Mouse (Mus musculus) kidney, postnatal 10 days (tissue): ENCODE data around the gene Spag4.
A peak's percentile ranks its signal among the peaks of the same experiment; 100 is the strongest.

ENCODE experiments used
- DNase-seq: peaks from one replicate; pipeline ENCODE4 v3.0.0; 2021; ENCODE audit warnings: mixed read lengths

The Spag4 gene

GRCm38 (mm10) chr2:156065099-156066041, at the start of gene Spag4:
Spag4 (plus strand) TSS chr2:156065175.
- peak; percentile 89 for DNase-seq

DNA sequence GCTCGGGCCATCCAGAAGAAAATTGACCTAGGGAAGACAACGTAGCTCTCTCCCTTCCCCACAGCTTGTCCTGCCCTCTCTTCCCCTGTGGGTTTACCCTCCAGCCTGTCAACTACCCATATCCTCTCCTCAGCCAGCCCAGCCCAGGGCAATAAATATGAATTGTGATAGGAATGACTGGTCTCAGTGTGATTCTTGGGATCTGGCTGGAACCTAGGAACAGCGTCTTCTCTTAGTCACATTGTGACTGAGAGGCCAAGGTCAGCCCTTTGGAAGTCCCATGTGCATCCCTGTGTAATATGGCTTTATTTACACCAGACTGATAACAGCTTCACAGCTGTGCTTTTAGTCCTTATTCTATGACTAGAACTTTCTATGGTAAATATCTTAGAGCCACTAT, 46.9 kb upstream of the Spag4 start:
- no peak for DNase-seq

DNA sequence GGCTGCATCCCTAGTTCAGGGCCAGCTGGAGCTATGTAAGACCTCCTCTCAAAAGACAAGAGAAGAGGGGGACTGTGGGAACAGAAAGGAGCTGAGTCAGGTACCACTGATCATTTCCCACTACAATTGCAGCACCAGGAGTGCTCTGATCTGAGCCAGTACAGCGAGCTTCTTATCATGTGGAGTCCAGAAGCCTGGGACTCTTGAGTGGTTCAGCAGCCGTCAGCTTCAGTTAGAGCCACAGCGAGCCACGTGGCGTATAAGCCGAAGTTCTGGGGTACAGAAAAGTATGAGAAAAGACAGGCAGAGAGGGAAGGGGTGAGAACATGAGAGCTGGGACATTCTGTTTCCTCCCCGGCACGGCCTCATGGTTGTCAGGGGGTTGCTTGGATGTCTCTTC, 43.8 kb upstream of the Spag4 start:
- no peak for DNase-seq

DNA sequence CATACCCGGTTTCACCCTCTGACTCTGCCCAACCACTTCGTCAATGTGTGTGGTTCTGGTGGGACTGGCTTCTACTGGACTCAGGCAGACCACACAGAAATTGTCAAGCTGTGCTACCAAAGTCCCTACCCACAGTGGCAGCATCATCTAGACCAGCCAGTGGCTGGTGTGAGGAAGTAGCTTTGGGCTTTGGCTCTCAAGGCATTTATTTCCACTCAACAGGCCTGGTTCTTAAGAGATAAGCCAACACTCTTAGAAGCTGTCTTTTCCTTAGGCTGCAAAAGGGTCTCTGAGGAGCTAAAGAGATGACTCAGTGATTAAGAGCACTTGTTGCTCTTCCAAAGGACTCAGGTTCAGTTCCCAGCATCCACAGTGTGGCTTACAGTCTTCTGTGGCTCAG, 43.2 kb upstream of the Spag4 start:
- DNase-seq: no peak

GRCm38 (mm10) chr2:156025482-156025881, 39.5 kb upstream of the Spag4 start:
- no peak for DNase-seq

GRCm38 (mm10) chr2:156039390-156039789, 25.6 kb upstream of the Spag4 start:
- no peak for DNase-seq

GRCm38 (mm10) chr2:156042903-156043302, 22.1 kb upstream of the Spag4 start:
- DNase-seq: no peak

- no peak for DNase-seq
Measured at GRCm38 (mm10) chr2:156047929-156048328, 17.0 kb upstream of the Spag4 start.

DNA sequence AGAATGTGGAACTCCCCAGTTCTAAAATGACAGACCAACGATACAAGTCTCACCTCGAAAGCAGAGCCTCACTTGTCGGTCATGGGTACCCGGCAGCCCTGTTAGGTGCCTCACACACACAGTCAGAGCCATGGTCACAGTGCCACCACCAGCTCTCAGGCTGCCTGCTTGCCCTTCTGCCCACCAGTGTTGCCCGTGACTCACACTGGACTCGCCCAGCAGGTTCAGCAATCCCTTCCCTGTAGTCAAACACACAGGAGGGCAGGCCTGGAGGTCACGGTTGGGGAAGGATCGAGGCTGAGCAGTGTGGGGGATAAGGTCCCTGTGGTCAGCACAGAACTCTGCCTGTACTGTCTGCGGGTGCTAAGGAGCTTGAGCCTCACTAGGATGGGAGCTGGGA, 12.2 kb upstream of the Spag4 start, which contains the start of gene Fer1l4:
Fer1l4 (minus strand) TSS at position 132 of the 400 bp plus-strand sequence.
- DNase-seq: no peak

- peak; percentile 28 for DNase-seq
Measured at GRCm38 (mm10) chr2:156066126-156066525, 1.2 kb downstream of the Spag4 start.

GRCm38 (mm10) chr2:156067916-156068315, 2.9 kb downstream of the Spag4 start:
- no peak for DNase-seq

- no peak for DNase-seq
Measured at GRCm38 (mm10) chr2:156071236-156071635, 6.3 kb downstream of the Spag4 start.

GRCm38 (mm10) chr2:156073725-156074124, 8.8 kb downstream of the Spag4 start:
- peak; percentile 26 for DNase-seq

DNA sequence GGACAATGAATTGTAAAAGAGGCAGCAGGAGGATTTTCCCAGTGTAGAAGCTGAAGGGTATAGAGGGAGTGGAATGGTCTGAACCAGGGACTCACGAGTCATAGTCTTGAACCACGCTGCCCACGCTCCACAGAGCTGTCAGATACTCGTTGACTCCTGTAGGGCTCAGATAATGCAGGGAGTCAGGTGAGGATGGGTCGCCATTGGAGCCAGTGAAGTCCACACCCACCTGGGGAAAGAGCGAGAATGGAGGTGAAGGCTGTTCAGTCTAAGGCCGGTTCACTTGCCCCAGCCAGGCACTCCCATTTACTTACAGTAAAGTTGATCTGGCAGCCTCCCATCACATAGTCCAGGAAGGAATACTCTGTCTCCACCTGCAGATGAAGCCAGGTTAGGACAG, 12.5 kb downstream of the Spag4 start:
- no peak for DNase-seq

GRCm38 (mm10) chr2:156078421-156079182, 13.6 kb downstream of the Spag4 start:
- DNase-seq: peak; percentile 3

DNA sequence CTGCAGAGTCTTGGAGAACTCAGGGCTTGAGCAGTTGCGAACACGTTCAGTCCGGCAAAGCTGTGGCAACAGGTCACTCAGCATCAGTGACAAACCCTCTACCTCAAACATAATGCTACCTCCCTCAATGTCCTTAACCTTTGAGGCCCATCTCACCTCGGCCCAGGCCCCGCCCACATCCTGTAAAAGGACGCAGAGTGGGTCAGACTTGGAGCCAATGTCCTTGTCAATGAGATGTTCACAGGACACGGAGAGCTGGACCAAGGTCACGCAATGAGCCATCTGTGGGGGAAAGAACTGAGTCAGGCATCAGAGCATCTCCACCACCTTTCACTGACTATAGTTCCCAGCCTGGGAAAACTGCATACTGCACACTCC, 14.2 kb downstream of the Spag4 start:
- DNase-seq: peak; percentile 4

- peak; percentile 9 for DNase-seq
Measured at GRCm38 (mm10) chr2:156079674-156080073, 14.7 kb downstream of the Spag4 start.

DNA sequence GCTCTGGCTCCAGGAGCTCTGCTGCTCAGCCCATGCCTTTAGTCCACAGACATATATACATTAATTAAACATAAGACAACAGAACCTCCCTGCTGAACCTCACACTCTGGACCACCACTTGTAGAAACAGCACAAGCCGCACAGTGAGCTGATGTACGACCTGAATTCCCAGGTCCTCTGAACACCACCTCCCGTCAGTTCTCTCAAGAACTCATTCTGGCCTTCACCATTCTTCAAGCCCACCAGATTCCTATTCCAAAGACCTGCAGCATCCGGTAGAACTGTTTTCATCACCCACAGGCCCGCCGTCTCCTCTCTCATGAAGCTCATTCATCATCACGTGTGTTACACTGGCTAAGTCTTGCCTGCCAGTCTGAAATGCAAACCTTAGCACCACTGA, 15.4 kb downstream of the Spag4 start:
- peak; percentile 2 for DNase-seq

DNA sequence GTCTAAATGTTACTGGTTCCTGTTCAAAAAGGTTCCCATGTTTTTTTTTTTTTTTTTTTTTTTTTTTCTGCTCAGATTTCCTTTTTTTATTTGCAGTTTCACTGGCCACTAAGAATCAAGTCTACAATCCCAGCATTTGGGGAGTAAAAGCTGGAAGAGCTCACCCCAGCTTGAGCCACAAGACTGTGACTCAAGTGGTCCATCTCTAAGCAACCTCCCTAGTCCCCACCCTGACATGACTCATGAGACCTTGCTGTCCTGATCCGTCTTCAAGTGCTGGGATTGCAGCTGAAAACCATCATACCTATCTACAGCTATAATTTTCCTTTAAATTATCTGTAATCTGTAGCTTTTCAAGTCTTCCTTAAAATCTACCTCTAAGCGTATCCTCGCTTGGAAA, 19.6 kb downstream of the Spag4 start:
- DNase-seq: no peak

DNA sequence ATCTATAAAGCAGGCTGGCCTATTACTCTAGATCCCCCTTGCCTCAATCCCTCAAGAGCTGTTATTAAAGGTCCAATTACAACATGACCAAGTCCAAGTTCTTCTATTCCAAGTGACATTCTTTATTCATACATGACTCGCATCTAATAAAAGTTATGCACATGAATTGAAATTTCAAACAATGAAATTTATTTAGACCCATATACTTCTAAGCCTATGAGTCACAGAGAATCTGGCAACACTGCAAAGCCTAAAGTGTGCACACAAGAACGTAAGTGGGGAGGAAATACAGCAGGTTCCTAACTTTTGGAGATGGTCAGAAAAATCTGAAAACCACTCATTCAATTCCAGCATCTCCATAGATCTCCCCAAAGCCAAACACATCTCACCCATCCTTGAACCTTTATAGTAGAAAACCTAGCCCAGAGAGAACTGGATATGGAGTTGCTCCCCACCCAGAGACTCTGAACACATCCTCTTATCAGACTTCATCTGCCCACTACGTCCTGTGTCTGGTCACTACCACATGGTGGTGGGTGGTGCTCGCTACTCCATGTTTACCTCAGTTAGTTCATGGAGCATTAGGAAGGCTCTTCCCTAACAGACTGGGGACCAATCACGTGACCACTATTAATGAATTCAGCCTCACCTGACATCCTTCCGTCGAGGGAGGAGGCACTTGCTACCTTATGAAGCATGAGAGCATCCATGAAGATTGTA, 22.6 kb downstream of the Spag4 start:
- DNase-seq: no peak

DNA sequence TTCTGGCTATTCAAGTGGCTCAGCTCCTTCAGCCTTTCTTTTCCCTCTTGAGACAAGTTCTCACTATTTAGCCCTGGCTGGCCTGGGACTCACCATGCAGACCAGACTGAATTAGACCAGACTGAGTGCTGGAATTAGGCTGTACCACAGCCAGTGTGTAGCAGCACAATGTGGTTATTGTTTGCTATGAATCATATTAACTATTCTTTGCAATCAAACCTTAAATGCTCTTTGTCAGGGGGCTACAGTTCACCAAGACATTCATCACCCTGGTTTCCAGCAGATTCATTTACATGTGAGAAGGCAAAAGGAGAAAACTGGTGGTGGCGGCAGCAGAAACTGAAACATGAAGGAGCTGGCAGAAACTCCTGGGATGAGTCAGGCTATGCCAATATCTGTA, 24.8 kb downstream of the Spag4 start:
- no peak for DNase-seq

GRCm38 (mm10) chr2:156091926-156092325, 27.0 kb downstream of the Spag4 start:
- no peak for DNase-seq
